Mouse (Mus musculus): ENCODE data around the gene Scn4b. TPM values are rescaled to one million over a fixed set of nuclear protein-coding genes. Genes with fewer than 3 reads are reported as not detected.
A peak's percentile ranks its signal among the peaks of the same experiment; 100 is the strongest.

Gene Scn4b
- polyA plus RNA-seq, 1 experiment = 13.8 TPM

DNA sequence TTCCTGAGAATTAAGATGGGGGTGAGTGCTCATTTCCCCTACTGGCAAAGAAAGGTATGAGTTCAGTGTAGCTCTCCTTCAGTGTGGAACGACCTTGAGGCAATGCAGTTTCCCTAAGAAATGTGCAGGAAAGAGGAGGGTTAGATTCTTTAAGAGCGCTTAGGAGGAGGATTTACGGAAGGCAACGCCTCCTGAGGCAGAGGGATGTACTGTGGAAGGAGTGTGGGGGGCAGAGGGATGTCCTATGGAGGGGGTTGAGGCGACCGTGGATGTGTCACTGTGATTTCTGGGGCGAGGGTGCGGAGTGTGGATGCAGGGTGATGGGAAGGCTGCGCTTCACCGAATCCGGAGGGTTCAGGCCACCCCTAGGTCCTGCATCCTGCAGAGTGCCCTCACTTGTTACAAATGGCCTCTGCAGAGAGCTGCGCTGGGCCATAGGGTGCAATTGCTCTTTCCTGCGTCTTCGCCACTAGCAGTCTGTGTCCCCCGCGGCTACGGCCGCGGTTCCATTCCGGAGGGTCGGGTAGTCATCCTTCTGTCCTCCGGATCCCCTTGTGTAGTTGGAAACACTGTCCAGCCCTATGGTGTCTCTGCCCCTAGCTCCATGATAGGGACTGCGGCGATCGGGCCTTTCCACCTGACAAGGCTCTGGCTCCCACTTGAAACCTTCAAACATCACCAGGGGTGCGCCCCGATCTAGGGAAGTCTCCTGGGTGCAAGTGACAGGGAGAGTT lies 7.5 kb downstream of the Scn4b start:
- H3K4me3 ChIP-seq (ENCODE audit: insufficient read depth, low read depth, low read length) = peak overlapping the region; percentile 18
- TF ChIP-seq CTCF (conservative IDR thresholded peaks at IDR 0.05; ENCODE audit: insufficient read depth, insufficient read length, low read depth, low read length) = no peak
- no peak for TF ChIP-seq POLR2A (IDR thresholded peaks at IDR 0.05; ENCODE audit: low read depth, low read length)
- WGBS = 3% methylated on average over 27 of the region's 27 CpGs
- H3K27ac ChIP-seq (ENCODE audit: insufficient read depth, low read depth, low read length) = peak overlapping the region; percentile 11; the same call in 1 of the 2 replicates
- H3K4me1 ChIP-seq (ENCODE audit: control insufficient read depth, insufficient read depth, low read length) = peaks cover 3% of the 10 kb centered on the region; the same call in 1 of the 2 replicates
- no peaks in the 10 kb centered on the region for H3K27me3 ChIP-seq (replicated peaks; ENCODE audit: control insufficient read depth, insufficient read depth, low read length)
- DNase-seq = peak; percentile 35
- H3K36me3 ChIP-seq (ENCODE audit: control insufficient read depth, insufficient read depth, low read length) = no peaks in the 10 kb centered on the region

GRCm38 (mm10) chr9:45146267-45146597 lies 8.0 kb downstream of the Scn4b start:
- no peaks in the 10 kb centered on the region for H3K36me3 ChIP-seq (ENCODE audit: control insufficient read depth, insufficient read depth, low read length)
- no peak overlapping the region for H3K27ac ChIP-seq (ENCODE audit: insufficient read depth, low read depth, low read length)
- DNase-seq = peak; percentile 72
- H3K27me3 ChIP-seq (replicated peaks; ENCODE audit: control insufficient read depth, insufficient read depth, low read length) = no peaks in the 10 kb centered on the region
- H3K4me1 ChIP-seq (ENCODE audit: control insufficient read depth, insufficient read depth, low read length) = peaks cover 3% of the 10 kb centered on the region; the same call in 1 of the 2 replicates
- peak overlapping the region; percentile 18 for H3K4me3 ChIP-seq (ENCODE audit: insufficient read depth, low read depth, low read length)
- TF ChIP-seq POLR2A (IDR thresholded peaks at IDR 0.05; ENCODE audit: low read depth, low read length) (no peak), CTCF (conservative IDR thresholded peaks at IDR 0.05; ENCODE audit: insufficient read depth, insufficient read length, low read depth, low read length) (peak; percentile 70)
- 0% methylated on average over 5 of the region's 5 CpGs for WGBS

GRCm38 (mm10) chr9:45150933-45151332 lies 12.7 kb downstream of the Scn4b start:
- Histone ChIP-seq H3K27ac (ENCODE audit: insufficient read depth, low read depth, low read length) (no peak overlapping the region), H3K27me3 (replicated peaks; ENCODE audit: control insufficient read depth, insufficient read depth, low read length) (no peaks in the 10 kb centered on the region), H3K4me1 (ENCODE audit: control insufficient read depth, insufficient read depth, low read length) (0 out of 2 replicates have a peak, but pooled peaks cover 3% of the 10 kb centered on the region), H3K36me3 (ENCODE audit: control insufficient read depth, insufficient read depth, low read length) (no peaks in the 10 kb centered on the region), H3K4me3 (ENCODE audit: insufficient read depth, low read depth, low read length) (no peak overlapping the region)
- TF ChIP-seq POLR2A (IDR thresholded peaks at IDR 0.05; ENCODE audit: low read depth, low read length) (no peak), CTCF (conservative IDR thresholded peaks at IDR 0.05; ENCODE audit: insufficient read depth, insufficient read length, low read depth, low read length) (no peak)
- no peak for DNase-seq
- WGBS = 47% methylated on average over 1 of the region's 1 CpGs

- 38% methylated on average over 7 of the region's 7 CpGs for WGBS
- Histone ChIP-seq H3K36me3 (ENCODE audit: control insufficient read depth, insufficient read depth, low read length) (no peaks in the 10 kb centered on the region), H3K27ac (ENCODE audit: insufficient read depth, low read depth, low read length) (no peak overlapping the region), H3K4me3 (ENCODE audit: insufficient read depth, low read depth, low read length) (no peak overlapping the region), H3K4me1 (ENCODE audit: control insufficient read depth, insufficient read depth, low read length) (no peaks in the 10 kb centered on the region), H3K27me3 (replicated peaks; ENCODE audit: control insufficient read depth, insufficient read depth, low read length) (no peaks in the 10 kb centered on the region)
- no peak for DNase-seq
- no peak for TF ChIP-seq POLR2A (IDR thresholded peaks at IDR 0.05; ENCODE audit: low read depth, low read length)
- TF ChIP-seq CTCF (conservative IDR thresholded peaks at IDR 0.05; ENCODE audit: insufficient read depth, insufficient read length, low read depth, low read length) = no peak
These were observed 15.2 kb downstream of the Scn4b start for GRCm38 (mm10) chr9:45153361-45153760.

GRCm38 (mm10) chr9:45167903-45168302 lies 29.7 kb downstream of the Scn4b start:
- no peaks in the 10 kb centered on the region for H3K27me3 ChIP-seq (replicated peaks; ENCODE audit: control insufficient read depth, insufficient read depth, low read length)
- H3K27ac ChIP-seq (ENCODE audit: insufficient read depth, low read depth, low read length) = no peak overlapping the region
- DNase-seq = no peak
- WGBS = 71% methylated on average over 5 of the region's 5 CpGs
- no peak overlapping the region for H3K4me3 ChIP-seq (ENCODE audit: insufficient read depth, low read depth, low read length)
- H3K4me1 ChIP-seq (ENCODE audit: control insufficient read depth, insufficient read depth, low read length) = no peaks in the 10 kb centered on the region
- no peak for TF ChIP-seq POLR2A (IDR thresholded peaks at IDR 0.05; ENCODE audit: low read depth, low read length)
- no peak for TF ChIP-seq CTCF (conservative IDR thresholded peaks at IDR 0.05; ENCODE audit: insufficient read depth, insufficient read length, low read depth, low read length)
- H3K36me3 ChIP-seq (ENCODE audit: control insufficient read depth, insufficient read depth, low read length) = no peaks in the 10 kb centered on the region

- H3K27me3 ChIP-seq (replicated peaks; ENCODE audit: control insufficient read depth, insufficient read depth, low read length) = no peaks in the 10 kb centered on the region
- H3K4me3 ChIP-seq (ENCODE audit: insufficient read depth, low read depth, low read length) = no peak overlapping the region
- 91% methylated on average over 5 of the region's 5 CpGs for WGBS
- H3K27ac ChIP-seq (ENCODE audit: insufficient read depth, low read depth, low read length) = no peak overlapping the region
- no peaks in the 10 kb centered on the region for H3K36me3 ChIP-seq (ENCODE audit: control insufficient read depth, insufficient read depth, low read length)
- DNase-seq = no peak
- no peaks in the 10 kb centered on the region for H3K4me1 ChIP-seq (ENCODE audit: control insufficient read depth, insufficient read depth, low read length)
- TF ChIP-seq POLR2A (IDR thresholded peaks at IDR 0.05; ENCODE audit: low read depth, low read length) (no peak), CTCF (conservative IDR thresholded peaks at IDR 0.05; ENCODE audit: insufficient read depth, insufficient read length, low read depth, low read length) (no peak)
These were observed 32.0 kb downstream of the Scn4b start for GRCm38 (mm10) chr9:45170150-45170549.

- DNase-seq = no peak
- Histone ChIP-seq H3K27ac (ENCODE audit: insufficient read depth, low read depth, low read length) (no peak overlapping the region), H3K36me3 (ENCODE audit: control insufficient read depth, insufficient read depth, low read length) (no peaks in the 10 kb centered on the region), H3K4me1 (ENCODE audit: control insufficient read depth, insufficient read depth, low read length) (no peaks in the 10 kb centered on the region), H3K27me3 (replicated peaks; ENCODE audit: control insufficient read depth, insufficient read depth, low read length) (no peaks in the 10 kb centered on the region), H3K4me3 (ENCODE audit: insufficient read depth, low read depth, low read length) (no peak overlapping the region)
- TF ChIP-seq CTCF (conservative IDR thresholded peaks at IDR 0.05; ENCODE audit: insufficient read depth, insufficient read length, low read depth, low read length) (no peak), POLR2A (IDR thresholded peaks at IDR 0.05; ENCODE audit: low read depth, low read length) (no peak)
- 71% methylated on average over 1 of the region's 1 CpGs for WGBS
These were observed 32.9 kb downstream of the Scn4b start for GRCm38 (mm10) chr9:45171073-45171610.

Measured in kidney, adult 2 months (tissue).